12 mouse cellular contexts compared by ENCODE assay signal in the genomic region with DNA sequence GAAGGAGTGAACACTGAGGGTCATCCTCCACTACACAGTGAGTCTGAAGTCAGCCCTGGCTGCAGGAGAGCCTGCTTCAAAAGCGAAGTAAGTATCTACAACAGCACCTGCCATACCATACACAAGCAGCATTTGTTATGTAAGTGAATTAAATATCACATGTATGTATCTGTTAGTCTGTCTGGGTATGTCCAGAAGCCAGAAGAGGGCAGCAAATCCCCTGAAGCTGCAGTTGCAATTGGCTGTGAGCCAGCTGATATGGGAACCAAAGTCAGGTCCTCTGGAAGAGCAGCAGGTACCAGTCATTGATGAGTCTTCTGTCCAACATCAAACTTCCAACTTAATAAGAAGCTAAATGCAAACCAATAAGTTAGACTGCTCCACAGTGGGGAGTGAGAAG.
DNase-seq lines count a peak whose midpoint lies in the region; ATAC-seq lines count a peak whose summit lies in the region.
"Had no signal": no experiment of that assay in that cellular context is flagged by ENCODE, and none has a peak within 500 bp of the region (broad histone marks: within the 10 kb centered on the region; RNA-seq: fewer than 3 reads in every experiment).

No protein-coding gene starts in this region.

- H3K4me3 ChIP-seq in kidney, embryonic 15.5 days (replicated peaks), result no peak overlapping the region
- H3K4me3 ChIP-seq: hindbrain, embryonic 15.5 days had no signal

- no peak overlapping the region for H3K4me2 ChIP-seq in kidney, embryonic 15.5 days
- H3K4me2 ChIP-seq: hindbrain, embryonic 15.5 days had no signal

- WGBS in kidney, embryonic 15.5 days, result 97% methylated on average over 1 of the region's 1 CpGs

- peaks cover 20% of the 10 kb centered on the region for H3K4me1 ChIP-seq in kidney, embryonic 15.5 days

- H3K9me3 ChIP-seq in kidney, embryonic 15.5 days (replicated peaks), result no peaks in the 10 kb centered on the region
- H3K9me3 ChIP-seq: hindbrain, embryonic 15.5 days had no signal

- no peak overlapping the region for H3K9ac ChIP-seq in kidney, embryonic 15.5 days
- H3K9ac ChIP-seq: hindbrain, embryonic 15.5 days had no signal

- no peak for ATAC-seq in kidney, embryonic 15.5 days (replicated peaks; ENCODE audit: low FRiP score)

- peak; percentile 21 for DNase-seq in adrenal gland, postnatal 10 days
- no peak for DNase-seq in adrenal gland, adult 8-10 months
- DNase-seq in kidney, adult 9 months, result peak; percentile 32
- peak; percentile 54 for DNase-seq in testis, postnatal 10 days (ENCODE audit: low spot score)
- no peak for DNase-seq in testis, postnatal 14 days (ENCODE audit: low spot score)
- peak; percentile 29 for DNase-seq in splenic B cell, adult 2 months (ENCODE audit: low read depth, low spot score)
- DNase-seq in right cerebral cortex, adult 2 months (ENCODE audit: low spot score in 2 of 2), result no peak
- DNase-seq: cerebellum, adult 11 months; heart, adult 18-20 months; thymus, adult 2 months had no signal

- H3K27ac ChIP-seq in kidney, embryonic 15.5 days, result no peak overlapping the region
- H3K27ac ChIP-seq: hindbrain, embryonic 15.5 days had no signal

- 0 out of 2 replicates have a peak, but pooled peaks cover 3% of the 10 kb centered on the region for H3K36me3 ChIP-seq in kidney, embryonic 15.5 days
- H3K36me3 ChIP-seq in splenic B cell, adult 2 months (ENCODE audit: control insufficient read depth, insufficient read depth, low read length, poor library complexity, severe bottlenecking), result no peaks in the 10 kb centered on the region
- H3K36me3 ChIP-seq: hindbrain, embryonic 15.5 days had no signal

- no peaks in the 10 kb centered on the region for H3K27me3 ChIP-seq in kidney, embryonic 15.5 days
- H3K27me3 ChIP-seq in splenic B cell, adult 2 months (ENCODE audit: control insufficient read depth, insufficient read depth, low read length, poor library complexity, severe bottlenecking), result no peaks in the 10 kb centered on the region
- H3K27me3 ChIP-seq: hindbrain, embryonic 15.5 days had no signal

Comparison
In these comparisons a context has a peak if more than half of its experiments do, and no peak if none do; other contexts are left out.
1. DNase-seq: peak in adrenal gland, postnatal 10 days (single experiment), kidney, adult 9 months (single experiment), testis, postnatal 10 days (single experiment) and splenic B cell, adult 2 months (single experiment); none in adrenal gland, adult 8-10 months (single experiment), testis, postnatal 14 days (single experiment) and right cerebral cortex, adult 2 months (0 of 2).